Mouse (Mus musculus) stomach, postnatal 0 days (tissue): ENCODE results near the gene Rtf1. TPM values are rescaled to one million over a fixed set of nuclear protein-coding genes. Genes with fewer than 3 reads are reported as not detected.
"Not testable (repeated sequence)": the region's sequence is repeated elsewhere in the genome, so short reads cannot be mapped to it uniquely, and the experiment has no call there.

Source experiments
- ATAC-seq: fragments of 200-750 bp; cut with Nextera tagmentation; 2 replicates; pipeline ENCODE4 v1.8.0; 2017; ENCODE audit not compliant: low FRiP score, low TSS enrichment
- DNase-seq: peaks from one replicate; pipeline ENCODE4 v3.0.0-alpha.2; 2016; ENCODE audit warnings: low spot score
- H3K27ac ChIP-seq: fragments of 300-500 bp; sonication (generic); replicated peaks from 2 replicates; pipeline ENCODE4 v1.5.1; 2014; ENCODE audit warnings: mild to moderate bottlenecking, control low read depth
- H3K27me3 ChIP-seq: fragments of 300-500 bp; sonication (generic); 2 replicates; pipeline ENCODE4 v1.6.1; 2014; ENCODE audit warnings: low read length; ENCODE audit not compliant: control insufficient read depth, insufficient read depth
- H3K36me3 ChIP-seq: fragments of 300-500 bp; sonication (generic); 2 replicates; pipeline ENCODE4 v1.6.1; 2014; ENCODE audit warnings: low read length, mixed read lengths; ENCODE audit not compliant: control insufficient read depth, insufficient read depth
- H3K4me1 ChIP-seq: fragments of 300-500 bp; sonication (generic); replicated peaks from 2 replicates; pipeline ENCODE4 v1.6.1; 2014; ENCODE audit warnings: antibody characterized with exemption; ENCODE audit not compliant: control insufficient read depth, insufficient read depth
- H3K4me2 ChIP-seq: fragments of 300-500 bp; sonication (generic); replicated peaks from 2 replicates; pipeline ENCODE4 v1.6.1; 2014; ENCODE audit warnings: low read depth, mild to moderate bottlenecking, control low read depth, moderate library complexity
- H3K4me3 ChIP-seq: fragments of 300-500 bp; sonication (generic); 2 replicates; pipeline ENCODE4 v1.5.1; 2014; ENCODE audit warnings: low read depth, low read length, control low read depth
- H3K9ac ChIP-seq: fragments of 300-500 bp; sonication (generic); 2 replicates; pipeline ENCODE4 v1.6.1; 2014; ENCODE audit warnings: mild to moderate bottlenecking, low read length, control low read depth, mixed read lengths
- H3K9me3 ChIP-seq: fragments of 300-500 bp; sonication (generic); 2 replicates; pipeline ENCODE4 v1.6.1; 2016; ENCODE audit warnings: low read length; ENCODE audit not compliant: control insufficient read depth
- CTCF ChIP-seq: IDR thresholded peaks from 2 replicates; pipeline ENCODE4 v1.5.1; 2016; ENCODE audit warnings: antibody characterized with exemption, low read depth, mild to moderate bottlenecking, moderate library complexity
- EP300 ChIP-seq: optimal IDR thresholded peaks from 2 replicates; pipeline ENCODE3; 2016; ENCODE audit warnings: antibody characterized with exemption
- WGBS: fragments of 180-500 bp; shearing (Covaris S2); extraction: QIAGEN DNeasy Blood & Tissue Kit; methylation state at CpG from one replicate; pipeline ENCODE4 v1.1.7; 2014; 5-methylcytosine and 5-hydroxymethylcytosine counted together
- polyA plus RNA-seq: library from polyadenylated mRNA; unstranded; fragments of >200 nt; fragmentation: Nextera tagmentation; extraction: Ambion mirVana; gene quantifications from 2 replicates; pipeline ENCODE4 v1.2.1, GENCODE M21; 2015

The Rtf1 gene
- polyA plus RNA-seq, 1 experiment from 2014 or later: 33.2 TPM

GRCm38 (mm10) chr2:119696111-119696510, 21.2 kb downstream of the Rtf1 start:
- Histone ChIP-seq H3K27ac (no peak overlapping the region), H3K9ac (no peak overlapping the region), H3K27me3 (no peaks in the 10 kb centered on the region), H3K36me3 (peaks cover 2% of the 10 kb centered on the region; the same call in 1 of the 2 replicates), H3K9me3 (no peaks in the 10 kb centered on the region), H3K4me3 (no peak overlapping the region), H3K4me1 (no peaks in the 10 kb centered on the region), H3K4me2 (no peak overlapping the region)
- ATAC-seq (no peak), DNase-seq (no peak)
- TF ChIP-seq CTCF (no peak), EP300 (no peak)
- 60% methylated on average over 1 of the region's 1 CpGs for WGBS

GRCm38 (mm10) chr2:119698472-119698871, 23.6 kb downstream of the Rtf1 start:
- Histone ChIP-seq H3K36me3 (peaks cover 2% of the 10 kb centered on the region; the same call in 1 of the 2 replicates), H3K9me3 (no peaks in the 10 kb centered on the region), H3K27ac (no peak overlapping the region), H3K4me3 (no peak overlapping the region), H3K4me2 (no peak overlapping the region), H3K9ac (no peak overlapping the region), H3K27me3 (no peaks in the 10 kb centered on the region), H3K4me1 (no peaks in the 10 kb centered on the region)
- ATAC-seq: no peak
- TF ChIP-seq EP300 (no peak), CTCF (no peak)
- WGBS: 87% methylated on average over 2 of the region's 2 CpGs
- DNase-seq: no peak

DNA sequence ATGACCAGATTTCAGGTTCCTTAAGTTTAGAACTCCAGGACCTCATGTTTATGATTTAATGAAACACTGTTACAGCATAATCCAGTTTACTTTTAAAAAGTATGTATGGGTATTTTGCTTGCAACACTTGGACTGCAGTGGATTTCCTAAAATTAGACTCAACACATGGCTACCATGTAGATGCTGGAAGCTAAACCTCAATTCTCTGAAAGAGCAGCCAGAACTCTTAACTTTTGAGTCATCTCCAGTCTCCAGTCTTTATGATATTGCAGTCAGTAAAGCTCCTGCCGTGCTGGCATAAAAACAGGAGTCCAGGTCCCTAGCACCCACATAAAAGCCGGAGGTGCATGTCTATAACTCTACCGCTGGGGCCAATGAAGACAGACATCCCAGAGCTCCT, 25.1 kb downstream of the Rtf1 start:
- no peaks in the 10 kb centered on the region for H3K4me1 ChIP-seq

GRCm38 (mm10) chr2:119703171-119703570, 28.3 kb downstream of the Rtf1 start:
- no peaks in the 10 kb centered on the region for H3K4me1 ChIP-seq
- H3K9me3 ChIP-seq: no peaks in the 10 kb centered on the region
- H3K27me3 ChIP-seq: no peaks in the 10 kb centered on the region
- no peak overlapping the region for H3K4me2 ChIP-seq
- WGBS: 89% methylated on average over 2 of the region's 2 CpGs
- no peaks in the 10 kb centered on the region; the same call in 1 of the 2 replicates for H3K36me3 ChIP-seq
- H3K4me3 ChIP-seq: no peak overlapping the region
- ATAC-seq (no peak), DNase-seq (no peak)
- H3K27ac ChIP-seq: no peak overlapping the region
- H3K9ac ChIP-seq: no peak overlapping the region
- TF ChIP-seq CTCF (no peak), EP300 (no peak)

More for the DNA sequence above, 25.1 kb downstream of the Rtf1 start:
- Histone ChIP-seq H3K27ac (no peak overlapping the region), H3K9me3 (no peaks in the 10 kb centered on the region), H3K4me3 (no peak overlapping the region), H3K36me3 (no peaks in the 10 kb centered on the region; the same call in 1 of the 2 replicates), H3K27me3 (no peaks in the 10 kb centered on the region), H3K9ac (no peak overlapping the region), H3K4me2 (no peak overlapping the region)
- DNase-seq: no peak
- no peak for ATAC-seq
- 95% methylated on average over 3 of the region's 3 CpGs for WGBS
- no peak for TF ChIP-seq EP300
- no peak for TF ChIP-seq CTCF

- ATAC-seq: no peak
- Histone ChIP-seq H3K4me1 (no peaks in the 10 kb centered on the region), H3K27ac (no peak overlapping the region), H3K27me3 (no peaks in the 10 kb centered on the region), H3K4me2 (no peak overlapping the region), H3K9me3 (no peaks in the 10 kb centered on the region), H3K4me3 (no peak overlapping the region), H3K9ac (no peak overlapping the region), H3K36me3 (peaks cover 4% of the 10 kb centered on the region)
- TF ChIP-seq CTCF (no peak), EP300 (no peak)
- no peak for DNase-seq
- WGBS: 80% methylated on average over 3 of the region's 3 CpGs
Observed at GRCm38 (mm10) chr2:119707676-119708075, 32.8 kb downstream of the Rtf1 start.

DNA sequence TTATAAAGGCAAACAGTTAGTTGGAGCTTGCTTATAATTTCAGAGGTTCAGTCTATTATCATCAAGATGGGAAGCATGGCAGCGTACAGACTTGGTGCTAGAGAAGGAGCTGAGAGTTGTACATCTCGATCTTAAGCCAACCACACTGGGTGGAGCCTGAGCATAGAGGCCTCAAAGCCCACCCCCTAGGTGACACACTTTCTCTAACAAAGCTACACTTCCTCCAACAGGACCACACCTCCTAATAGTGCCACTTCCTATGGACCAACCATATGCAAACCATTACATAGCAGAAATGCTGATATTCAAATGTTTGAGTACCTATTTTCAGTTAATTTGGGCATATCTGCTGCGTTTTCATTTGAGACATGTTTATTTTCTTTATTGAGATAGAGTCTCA, 35.1 kb downstream of the Rtf1 start:
- Histone ChIP-seq H3K4me3 (no peak overlapping the region), H3K4me1 (no peaks in the 10 kb centered on the region), H3K4me2 (no peak overlapping the region), H3K27ac (no peak overlapping the region), H3K9ac (no peak overlapping the region), H3K27me3 (no peaks in the 10 kb centered on the region), H3K36me3 (peaks cover 4% of the 10 kb centered on the region), H3K9me3 (no peaks in the 10 kb centered on the region)
- TF ChIP-seq EP300 (no peak), CTCF (no peak)
- WGBS: 90% methylated on average over 3 of the region's 3 CpGs
- ATAC-seq: no peak
- DNase-seq: no peak

DNA sequence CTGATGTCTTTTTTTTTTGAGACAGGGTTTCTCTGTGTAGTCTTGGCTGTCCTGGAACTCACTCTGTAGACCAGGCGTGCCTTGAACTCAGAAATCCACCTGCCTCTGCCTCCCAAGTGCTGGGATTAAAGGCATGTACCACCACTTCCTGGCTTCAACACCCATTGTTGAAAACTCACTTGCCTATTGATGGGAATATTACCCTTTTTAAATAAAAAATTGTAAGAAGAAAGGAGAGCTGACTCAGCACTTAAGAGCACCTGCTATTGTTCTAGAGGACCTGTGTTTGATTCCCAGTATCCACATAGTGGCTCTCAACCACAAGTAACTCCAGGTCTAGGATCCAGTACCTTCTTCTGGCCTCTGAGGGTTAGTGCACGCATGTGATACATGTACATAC, 41.0 kb downstream of the Rtf1 start:
- H3K4me3 ChIP-seq, H3K9me3 ChIP-seq, H3K36me3 ChIP-seq, H3K4me1 ChIP-seq, ATAC-seq, DNase-seq, H3K27me3 ChIP-seq, H3K4me2 ChIP-seq, H3K27ac ChIP-seq, H3K9ac ChIP-seq: not testable (repeated sequence)
- WGBS: 96% methylated on average over 2 of the region's 2 CpGs
